Mouse (Mus musculus): ENCODE measurements at regions not wholly inside any gene's neighbourhood (a gene's known extent, or its start where the extent isn't known, plus 50 kb on each side); places are given as distances from the start of the nearest gene placed in this dataset.

- TF ChIP-seq MAX (IDR thresholded peaks at IDR 0.05; ENCODE audit: low read length) (no peak), MAFK (IDR thresholded peaks at IDR 0.05; ENCODE audit: insufficient replicate concordance, low read length) (no peak), CTCF (conservative IDR thresholded peaks at IDR 0.05 in 1 of 2, IDR thresholded peaks at IDR 0.05 in 1 of 2; ENCODE audit: low read depth in 2 of 2, low read length in 2 of 2) (no peak), POLR2A (IDR thresholded peaks at IDR 0.05; ENCODE audit: low read depth, low read length) (no peak), ZNF384 (IDR thresholded peaks at IDR 0.05; ENCODE audit: low read depth, low read length) (no peak), NELFE (IDR thresholded peaks at IDR 0.05; ENCODE audit: low read depth, low read length) (no peak), EP300 (IDR thresholded peaks at IDR 0.05; ENCODE audit: low read length) (no peak), POLR2AphosphoS2 (IDR thresholded peaks at IDR 0.05; ENCODE audit: low read depth, low read length) (no peak), PAX5 (IDR thresholded peaks at IDR 0.05; ENCODE audit: low read length) (no peak), RAD21 (IDR thresholded peaks at IDR 0.05; ENCODE audit: low read depth, low read length) (no peak), KAT2A (IDR thresholded peaks at IDR 0.05; ENCODE audit: insufficient replicate concordance, low read length) (no peak)
Observed at GRCm38 (mm10) chr1:41028021-41028420, 222.6 kb downstream of the Tmem182 start.
